Mouse (Mus musculus) bone marrow, adult 2 months (tissue): Measurements from ENCODE around the gene Aff3.

Source experiments
- CTCF ChIP-seq: fragments of 200-500 bp; IDR thresholded peaks from 2 replicates; pipeline ENCODE4 v1.5.1; 2011; ENCODE audit warnings: low read length, control low read depth; ENCODE audit not compliant: control insufficient read depth, insufficient read depth
- POLR2A ChIP-seq: fragments of 200-500 bp; IDR thresholded peaks from 2 replicates; pipeline ENCODE4 v1.6.1; 2011; ENCODE audit warnings: low read depth, mild to moderate bottlenecking, control low read depth, low read length, borderline replicate concordance; ENCODE audit not compliant: control insufficient read depth

DNA sequence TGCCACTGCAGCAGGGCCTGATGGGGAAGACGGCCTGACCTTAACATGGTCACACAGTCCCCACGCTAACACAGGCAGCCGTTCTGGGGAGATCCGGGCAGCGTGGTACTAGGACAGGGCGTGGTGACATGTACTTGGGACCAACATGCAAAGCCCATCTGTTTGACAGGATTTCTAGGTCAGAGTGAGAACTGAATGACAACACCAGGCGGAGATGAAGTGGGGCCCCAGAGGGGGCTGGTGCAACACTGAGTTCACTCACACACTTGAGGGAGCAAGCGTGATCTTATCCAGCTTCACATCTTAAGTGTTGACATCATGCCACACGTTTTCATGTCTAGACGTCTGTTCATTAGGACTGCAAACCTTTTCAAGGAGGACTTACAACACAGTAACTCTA, 265.5 kb downstream of the Aff3 start:
- TF ChIP-seq POLR2A: no peak
- TF ChIP-seq CTCF: no peak
